28 mouse cellular contexts compared by ENCODE assay signal in the genomic region with DNA sequence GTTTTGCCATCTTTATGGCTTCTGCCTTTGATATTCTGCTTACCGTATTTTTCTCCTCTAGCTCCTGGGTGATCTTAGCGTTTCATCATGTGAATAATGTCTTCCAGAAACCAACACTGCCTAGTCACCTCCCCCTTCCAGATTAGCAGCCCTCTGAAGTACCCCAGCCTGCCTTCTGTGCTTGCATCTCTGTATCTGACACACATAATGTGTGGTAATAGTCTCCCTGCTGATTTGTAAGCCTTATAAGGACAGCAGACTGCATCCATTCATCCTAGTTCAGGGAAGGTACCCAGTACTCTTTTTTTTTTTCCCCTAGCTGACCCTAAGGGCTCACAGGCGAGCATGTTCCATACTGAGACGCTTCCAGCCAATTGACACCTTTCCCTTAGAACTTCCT.
DNase-seq lines count a peak whose midpoint lies in the region; ATAC-seq and TF ChIP-seq lines count a peak whose summit lies in the region.
"Had no signal": no experiment of that assay in that cellular context is flagged by ENCODE, and none has a peak within 500 bp of the region (broad histone marks: within the 10 kb centered on the region; RNA-seq: fewer than 3 reads in every experiment).

No protein-coding gene starts in this region.

- no peak overlapping the region for H3K4me3 ChIP-seq in hindbrain, embryonic 12.5 days
- H3K4me3 ChIP-seq in hindbrain, embryonic 11.5 days (ENCODE audit: low read depth, low read length): no peak overlapping the region
- no peak overlapping the region for H3K4me3 ChIP-seq in lung, embryonic 15.5 days
- no peak overlapping the region for H3K4me3 ChIP-seq in embryonic fibroblast, embryonic 13.5 days (ENCODE audit: insufficient read depth, low read length)
- H3K4me3 ChIP-seq: embryonic facial prominence, embryonic 13.5 days; forebrain, embryonic 13.5 days; heart, embryonic 15.5 days; liver, embryonic 15.5 days; megakaryocyte, embryonic 14.5 days; midbrain, embryonic 15.5 days; neural tube, embryonic 12.5 days had no signal

- no peaks in the 10 kb centered on the region for H3K36me3 ChIP-seq in hindbrain, embryonic 12.5 days
- no peaks in the 10 kb centered on the region for H3K36me3 ChIP-seq in hindbrain, embryonic 11.5 days (ENCODE audit: control insufficient read depth, insufficient read depth, low read length)
- no peaks in the 10 kb centered on the region for H3K36me3 ChIP-seq in lung, embryonic 15.5 days
- H3K36me3 ChIP-seq: embryonic facial prominence, embryonic 13.5 days; heart, embryonic 15.5 days; liver, embryonic 15.5 days; midbrain, embryonic 15.5 days; neural tube, embryonic 12.5 days had no signal

- 30% methylated on average over 4 of the region's 4 CpGs for WGBS in hindbrain, embryonic 12.5 days
- WGBS in hindbrain, embryonic 11.5 days: 34% methylated on average over 4 of the region's 4 CpGs
- whole genome bisulfite sequencing in lung, embryonic 15.5 days: 28% methylated on average over 4 of the region's 4 CpGs

- 0 out of 2 replicates have a peak overlapping the region, but pooled peaks have one; percentile 2 for H3K27ac ChIP-seq in hindbrain, embryonic 12.5 days
- no peak overlapping the region for H3K27ac ChIP-seq in hindbrain, embryonic 11.5 days (ENCODE audit: low read depth, low read length)
- no peak overlapping the region for H3K27ac ChIP-seq in lung, embryonic 15.5 days
- H3K27ac ChIP-seq in embryonic fibroblast, embryonic 13.5 days (ENCODE audit: insufficient read depth, low read length): peak overlapping the region; percentile 73
- H3K27ac ChIP-seq: embryonic facial prominence, embryonic 13.5 days; forebrain, embryonic 13.5 days; heart, embryonic 15.5 days; liver, embryonic 15.5 days; midbrain, embryonic 15.5 days; neural tube, embryonic 12.5 days had no signal

- ATAC-seq in hindbrain, embryonic 12.5 days (ENCODE audit: low FRiP score): no peak
- ATAC-seq in hindbrain, embryonic 11.5 days (ENCODE audit: low FRiP score): no peak
- ATAC-seq in lung, embryonic 15.5 days (ENCODE audit: borderline replicate concordance, extremely low read depth, low FRiP score, low TSS enrichment): 0 out of 2 replicates have a peak, but pooled peaks have one; percentile 19
- ATAC-seq: forebrain, embryonic 13.5 days; midbrain, embryonic 15.5 days had no signal

- no peak for TF ChIP-seq CTCF in embryonic fibroblast, embryonic 13.5 days (IDR thresholded peaks at IDR 0.05; ENCODE audit: borderline replicate concordance, insufficient read depth, low read length)

- peaks cover 6% of the 10 kb centered on the region for H3K4me1 ChIP-seq in hindbrain, embryonic 12.5 days
- H3K4me1 ChIP-seq in hindbrain, embryonic 11.5 days (replicated peaks; ENCODE audit: control insufficient read depth, insufficient read depth, low read length): no peaks in the 10 kb centered on the region
- H3K4me1 ChIP-seq in lung, embryonic 15.5 days: peaks cover 9% of the 10 kb centered on the region
- H3K4me1 ChIP-seq in embryonic fibroblast, embryonic 13.5 days (ENCODE audit: control insufficient read depth, insufficient read depth, low read length): no peaks in the 10 kb centered on the region; the same call in 1 of the 2 replicates
- H3K4me1 ChIP-seq: forebrain, embryonic 13.5 days; liver, embryonic 15.5 days; megakaryocyte, embryonic 14.5 days had no signal

- H3K9me3 ChIP-seq in hindbrain, embryonic 12.5 days (replicated peaks): no peaks in the 10 kb centered on the region
- no peaks in the 10 kb centered on the region for H3K9me3 ChIP-seq in hindbrain, embryonic 11.5 days (ENCODE audit: control insufficient read depth, low read length)
- no peaks in the 10 kb centered on the region for H3K9me3 ChIP-seq in lung, embryonic 15.5 days
- H3K9me3 ChIP-seq: embryonic facial prominence, embryonic 13.5 days; forebrain, embryonic 13.5 days; heart, embryonic 15.5 days; liver, embryonic 15.5 days; midbrain, embryonic 15.5 days; neural tube, embryonic 12.5 days had no signal

- H3K9ac ChIP-seq in hindbrain, embryonic 12.5 days: no peak overlapping the region
- no peak overlapping the region for H3K9ac ChIP-seq in hindbrain, embryonic 11.5 days (ENCODE audit: low read depth, low read length)
- no peak overlapping the region for H3K9ac ChIP-seq in lung, embryonic 15.5 days
- H3K9ac ChIP-seq: embryonic facial prominence, embryonic 13.5 days; forebrain, embryonic 13.5 days; heart, embryonic 15.5 days; liver, embryonic 15.5 days; midbrain, embryonic 15.5 days; neural tube, embryonic 12.5 days had no signal

- TF ChIP-seq POLR2A in embryonic fibroblast, embryonic 13.5 days (IDR thresholded peaks at IDR 0.05; ENCODE audit: low read depth, low read length): no peak

- H3K4me2 ChIP-seq in hindbrain, embryonic 12.5 days (replicated peaks): no peak overlapping the region
- H3K4me2 ChIP-seq in hindbrain, embryonic 11.5 days (replicated peaks; ENCODE audit: low read depth, low read length): no peak overlapping the region
- H3K4me2 ChIP-seq in lung, embryonic 15.5 days: no peak overlapping the region
- H3K4me2 ChIP-seq: embryonic facial prominence, embryonic 13.5 days; forebrain, embryonic 13.5 days; heart, embryonic 15.5 days; liver, embryonic 15.5 days; midbrain, embryonic 15.5 days; neural tube, embryonic 12.5 days had no signal

- DNase-seq in embryo, embryonic 10 days (ENCODE audit: low spot score): peak; percentile 66
- DNase-seq in embryo, embryonic 9.5 days (ENCODE audit: extremely low spot score): no peak
- DNase-seq in hindbrain, embryonic 11.5 days (ENCODE audit: low spot score): no peak
- no peak for DNase-seq in lung, postnatal 36 days
- no peak for DNase-seq in left cerebral cortex, adult 18-20 months (ENCODE audit: low spot score in 2 of 2)
- DNase-seq: adrenal gland, postnatal 10 days; cerebellum, adult 8-10 months; cerebellum, postnatal 36 days; heart, postnatal 4 days; kidney, adult 8-10 months; kidney, postnatal 4 days; layer of hippocampus, adult 9-11 months; left cerebral cortex, postnatal 4 days; liver; retina, postnatal 1 day; right cerebral cortex, postnatal 25 days; spleen, adult 18-20 months; thymus, postnatal 14 days had no signal

- no peaks in the 10 kb centered on the region for H3K27me3 ChIP-seq in hindbrain, embryonic 12.5 days
- no peaks in the 10 kb centered on the region for H3K27me3 ChIP-seq in hindbrain, embryonic 11.5 days (ENCODE audit: control insufficient read depth, insufficient read depth, low read length)
- no peaks in the 10 kb centered on the region for H3K27me3 ChIP-seq in lung, embryonic 15.5 days
- H3K27me3 ChIP-seq: embryonic facial prominence, embryonic 13.5 days; forebrain, embryonic 13.5 days; heart, embryonic 15.5 days; liver, embryonic 15.5 days; midbrain, embryonic 15.5 days; neural tube, embryonic 12.5 days had no signal

Comparison
In these comparisons a context has a peak if more than half of its experiments do, and no peak if none do; other contexts are left out.
1. H3K27ac ChIP-seq: peak in hindbrain, embryonic 12.5 days (single experiment) and embryonic fibroblast, embryonic 13.5 days (single experiment); none in hindbrain, embryonic 11.5 days (single experiment) and lung, embryonic 15.5 days (single experiment).